Mouse (Mus musculus) Patski (cell line): ENCODE results near the gene Lrrtm3. TPM values are rescaled to one million over a fixed set of nuclear protein-coding genes. Genes with fewer than 3 reads are reported as not detected.
A peak's percentile ranks its signal among the peaks of the same experiment; 100 is the strongest.

Experiments
- ATAC-seq: fragments of 100-300 bp; one replicate; pipeline ENCODE4 v1.8.0; 2021
- CTCF ChIA-PET: fragments of 350-600 bp; sonication (Branson Sonifier 250); formaldehyde crosslinking; loops from one replicate; lab custom pipeline; 2022; ENCODE audit warnings: inconsistent platforms; lab: Charles Lee
- POLR2A ChIA-PET: fragments of 350-600 bp; sonication (Branson Sonifier 250); formaldehyde crosslinking; loops from one replicate; lab custom pipeline; 2022; ENCODE audit warnings: antibody characterized with exemption, inconsistent platforms; lab: Charles Lee
- DNase-seq: peaks from one replicate; pipeline ENCODE4 v3.0.0-alpha.2; 2011; ENCODE audit warnings: low read depth, low spot score
- H3K27me3 ChIP-seq: fragments of 371-371 bp; one replicate; pipeline ENCODE4 v1.5.1; 2021
- CTCF ChIP-seq: fragments of 100-300 bp; IDR thresholded peaks from one replicate; pipeline ENCODE4 v1.5.1; 2021
- in situ Hi-C: fragments of 300-500 bp; cut with MboI; formaldehyde crosslinking; loops from 3 replicates; pipeline ENCODE4 v1.11.1; 2018; ENCODE audit warnings: low pct_unique_long_range_greater_than_20kb, mixed read lengths
- polyA plus RNA-seq: library from polyadenylated mRNA; unstranded; gene quantifications from one replicate; pipeline ENCODE4 v1.2.3, GENCODE M21; 2021

Lrrtm3 gene
- polyA plus RNA-seq, 1 experiment from 2014 or later = 0.13 TPM

- H3K27me3 ChIP-seq = no peaks in the 10 kb centered on the region
- DNase-seq (no peak), ATAC-seq (no peak)
- TF ChIP-seq CTCF = no peak
- ChIA-PET POLR2A (no interaction called here), CTCF (interaction anchor here (2.1 kb wide), 1 partner anchor 15 kb away, joined by 4 read pairs; no protein-coding TSS in a partner anchor)
- in situ Hi-C loops = no loop called here
These were observed 110.7 kb downstream of the Lrrtm3 start for GRCm38 (mm10) chr10:63979410-63979809.

DNA sequence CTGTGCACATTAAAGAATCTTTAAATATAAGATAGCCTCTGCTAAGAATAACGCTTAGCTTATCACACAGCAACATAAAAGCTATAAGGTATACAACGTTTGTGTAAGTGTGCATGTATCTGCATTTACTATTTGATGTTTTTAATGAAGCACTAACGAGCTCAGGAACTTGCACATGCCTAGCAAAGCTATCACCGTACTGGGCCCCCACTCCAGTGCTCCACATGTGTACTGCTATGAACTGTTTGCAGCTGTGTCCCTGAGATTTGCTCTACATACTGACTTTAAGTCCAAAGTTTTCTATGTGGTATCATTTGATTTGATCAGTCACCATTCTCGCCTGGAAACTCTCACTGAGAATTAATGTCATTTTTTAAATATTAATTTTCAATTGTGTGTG, 111.1 kb downstream of the Lrrtm3 start:
- ATAC-seq = no peak
- DNase-seq = no peak
- no peaks in the 10 kb centered on the region for H3K27me3 ChIP-seq
- TF ChIP-seq CTCF = no peak
- POLR2A ChIA-PET = interaction anchor here (1.1 kb wide), 1 partner anchor 88 kb away, joined by 3 read pairs; no protein-coding TSS in a partner anchor
- CTCF ChIA-PET = interaction anchor here (2.1 kb wide), 1 partner anchor 16 kb away, joined by 4 read pairs; no protein-coding TSS in a partner anchor
- in situ Hi-C loops = no loop called here

- DNase-seq (no peak), ATAC-seq (peak; percentile 44)
- POLR2A ChIA-PET = interaction anchor here (1.1 kb wide), 1 partner anchor 87 kb away, joined by 3 read pairs; no protein-coding TSS in a partner anchor
- no peaks in the 10 kb centered on the region for H3K27me3 ChIP-seq
- CTCF ChIA-PET = interaction anchor here (2.1 kb wide), 1 partner anchor 16 kb away, joined by 4 read pairs; no protein-coding TSS in a partner anchor
- TF ChIP-seq CTCF = no peak
- in situ Hi-C loops = no loop called here
These were observed 111.5 kb downstream of the Lrrtm3 start for GRCm38 (mm10) chr10:63978535-63978934.

DNA sequence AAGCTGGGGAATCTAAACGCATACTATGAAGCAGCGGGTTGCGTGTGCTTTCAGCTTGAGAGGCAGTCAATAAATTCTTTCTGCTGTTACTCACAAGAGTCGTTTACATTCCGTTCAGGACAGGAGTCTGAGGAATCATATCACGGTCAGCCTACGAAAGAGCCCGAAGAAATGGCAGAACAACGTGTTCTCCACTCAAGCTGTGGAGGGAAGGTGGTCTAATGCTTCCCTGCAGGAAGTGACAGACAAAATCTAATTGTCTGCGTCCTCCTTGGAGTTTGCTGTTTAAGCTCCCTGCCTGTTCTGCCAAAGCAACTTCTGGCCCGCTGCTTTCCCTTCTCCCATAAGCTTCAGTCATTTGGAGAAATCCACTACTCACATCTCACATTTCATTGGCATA, 112.0 kb downstream of the Lrrtm3 start:
- no peak for DNase-seq
- POLR2A ChIA-PET = interaction anchor here (1.1 kb wide), 1 partner anchor 87 kb away, joined by 3 read pairs; no protein-coding TSS in a partner anchor
- H3K27me3 ChIP-seq = no peaks in the 10 kb centered on the region
- CTCF ChIA-PET = interaction anchor here (2.1 kb wide), 1 partner anchor 17 kb away, joined by 4 read pairs; no protein-coding TSS in a partner anchor
- in situ Hi-C loops = no loop called here
- no peak for TF ChIP-seq CTCF
- ATAC-seq = peak; percentile 82

- ATAC-seq = no peak
- CTCF ChIA-PET = no interaction called here
These were observed 117.8 kb downstream of the Lrrtm3 start for GRCm38 (mm10) chr10:63972300-63972699.

DNA sequence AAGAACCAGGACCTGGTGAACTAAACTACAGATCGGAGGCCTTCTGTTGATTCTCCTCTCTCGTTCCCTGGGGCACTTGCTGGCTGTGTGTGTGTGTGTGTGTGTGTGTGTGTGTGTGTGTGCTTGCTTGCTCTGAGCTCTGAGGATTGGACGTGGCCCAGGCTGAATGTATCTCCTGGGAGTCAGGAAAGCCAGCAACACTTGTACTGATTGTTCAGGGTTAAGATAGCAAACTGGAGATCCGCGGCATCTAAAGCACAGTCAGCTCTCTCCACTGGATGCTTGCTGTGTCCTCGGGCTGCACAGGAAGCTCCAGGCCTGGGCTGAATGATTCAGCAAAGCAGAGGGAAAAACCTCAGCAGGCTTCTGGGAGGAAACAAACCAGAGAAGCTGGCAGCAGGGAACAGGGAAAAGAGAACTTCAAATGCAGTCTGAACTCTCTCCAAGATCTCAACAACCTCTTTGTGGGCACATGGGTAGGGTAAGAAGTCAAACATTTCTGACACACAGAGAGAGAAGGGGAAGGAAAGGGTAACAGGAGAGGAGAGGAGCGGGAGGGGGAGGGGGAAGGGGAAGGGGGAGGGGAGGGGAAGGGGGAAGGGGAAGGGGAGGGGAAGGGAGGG, 135.7 kb downstream of the Lrrtm3 start:
- CTCF ChIA-PET = no interaction called here
- POLR2A ChIA-PET = no interaction called here
- H3K27me3 ChIP-seq = no peaks in the 10 kb centered on the region
- DNase-seq (no peak), ATAC-seq (peak; percentile 60)
- in situ Hi-C loops = no loop called here
- no peak for TF ChIP-seq CTCF

More at GRCm38 (mm10) chr10:63972300-63972699, 117.8 kb downstream of the Lrrtm3 start:
- DNase-seq = no peak
- H3K27me3 ChIP-seq = no peaks in the 10 kb centered on the region
- TF ChIP-seq CTCF = no peak
- in situ Hi-C loops = no loop called here
- POLR2A ChIA-PET = no interaction called here

DNA sequence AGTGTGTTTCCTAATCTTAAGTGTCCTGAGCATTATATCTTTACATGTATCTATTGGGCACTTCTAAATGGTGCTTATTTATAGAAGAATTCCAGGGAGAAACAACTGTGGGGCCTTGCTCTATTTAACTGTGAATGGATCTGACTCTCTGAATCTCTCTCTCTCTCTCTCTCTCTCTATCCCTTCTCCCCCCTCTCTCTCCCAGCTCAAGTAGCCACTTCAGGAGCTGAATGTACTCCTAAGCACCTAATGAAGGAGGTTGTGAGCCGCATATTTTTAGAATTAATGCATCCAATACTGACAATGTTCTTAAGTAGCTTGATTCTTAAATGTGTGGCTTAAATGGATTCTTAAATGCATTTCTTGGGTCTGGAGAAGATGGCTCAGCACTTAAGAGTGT, 138.6 kb downstream of the Lrrtm3 start:
- no peaks in the 10 kb centered on the region for H3K27me3 ChIP-seq
- TF ChIP-seq CTCF = no peak
- in situ Hi-C loops = no loop called here
- no peak for ATAC-seq
- CTCF ChIA-PET = interaction anchor here (1.3 kb wide), 1 partner anchor 10 kb away, joined by 4 read pairs; no protein-coding TSS in a partner anchor
- DNase-seq = no peak
- POLR2A ChIA-PET = no interaction called here

DNA sequence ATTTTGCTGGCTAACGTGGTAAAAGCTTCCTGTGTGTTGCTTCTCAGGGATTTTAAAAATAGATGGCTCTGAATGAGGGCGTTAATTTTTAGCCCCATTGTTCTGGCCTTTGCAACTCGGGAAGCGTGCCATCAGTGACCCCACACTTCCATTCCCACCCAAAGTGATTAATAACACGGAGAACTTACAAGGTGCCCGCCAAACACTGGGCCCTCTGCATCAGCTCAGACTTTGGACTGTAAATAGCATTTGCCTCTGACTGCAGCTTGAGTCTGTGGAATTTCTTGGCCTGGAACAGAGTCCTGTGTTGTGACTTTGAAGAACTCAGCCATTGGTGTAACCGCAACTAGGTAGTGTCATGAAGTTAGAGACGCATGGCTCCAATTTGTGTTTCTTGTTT, 139.2 kb downstream of the Lrrtm3 start:
- TF ChIP-seq CTCF = no peak
- ChIA-PET POLR2A (no interaction called here), CTCF (no interaction called here)
- no peaks in the 10 kb centered on the region for H3K27me3 ChIP-seq
- in situ Hi-C loops = no loop called here
- no peak for ATAC-seq
- DNase-seq = no peak

DNA sequence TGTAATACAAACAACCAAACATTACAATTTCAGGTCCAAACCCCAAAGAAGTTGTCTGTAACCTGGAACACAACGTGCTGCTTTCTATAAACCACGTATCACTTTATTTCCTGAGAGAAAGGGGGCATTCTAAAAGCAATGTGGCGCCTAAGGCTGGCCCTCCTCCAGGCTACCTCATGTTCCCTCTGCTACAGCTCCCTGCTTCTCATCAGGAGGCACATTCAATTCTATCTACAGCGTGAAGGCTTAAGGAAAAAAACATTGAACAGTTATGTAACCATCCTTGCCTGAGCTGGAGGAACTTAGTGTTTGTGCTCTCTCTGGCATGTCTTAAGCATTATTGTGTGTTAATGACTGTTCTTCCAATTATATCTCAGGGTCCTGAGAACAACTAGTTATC, 142.8 kb downstream of the Lrrtm3 start:
- DNase-seq = no peak
- ATAC-seq = no peak
- ChIA-PET CTCF (interaction anchor here (1.1 kb wide), 1 partner anchor 23 kb away, joined by 3 read pairs; no protein-coding TSS in a partner anchor), POLR2A (interaction anchor here (0.6 kb wide), 1 partner anchor 638 kb away, joined by 4 read pairs; no protein-coding TSS in a partner anchor)
- no peak for TF ChIP-seq CTCF
- no peaks in the 10 kb centered on the region for H3K27me3 ChIP-seq
- in situ Hi-C loops = no loop called here

GRCm38 (mm10) chr10:63945534-63945933, 144.5 kb downstream of the Lrrtm3 start:
- in situ Hi-C loops = no loop called here
- TF ChIP-seq CTCF = no peak
- DNase-seq (no peak), ATAC-seq (no peak)
- ChIA-PET CTCF (no interaction called here), POLR2A (no interaction called here)
- no peaks in the 10 kb centered on the region for H3K27me3 ChIP-seq

- ATAC-seq = no peak
- in situ Hi-C loops = no loop called here
- CTCF ChIA-PET = no interaction called here
- TF ChIP-seq CTCF = no peak
- H3K27me3 ChIP-seq = no peaks in the 10 kb centered on the region
- POLR2A ChIA-PET = no interaction called here
- no peak for DNase-seq
These were observed 156.1 kb downstream of the Lrrtm3 start for GRCm38 (mm10) chr10:63933946-63934345.
